Mouse (Mus musculus) gastrocnemius, adult 8-10 months (tissue): ENCODE results near the gene Maip1. TPM values are rescaled to one million over a fixed set of nuclear protein-coding genes. Genes with fewer than 3 reads are reported as not detected.

Source experiments
- DNase-seq, 2 experiments: peaks; one replicate each; pipeline ENCODE4 v3.0.0; 2022; ENCODE audit warnings: low spot score in 2 of 2
- total RNA-seq, 4 experiments: library from RNA; stranded (reverse); gene quantifications; 2 replicates each; pipeline ENCODE4 v1.2.4; 2022

The Maip1 gene
- total RNA-seq, result 1 to 10 TPM; 7.4 to 8.4 (median 8.0) TPM

DNA sequence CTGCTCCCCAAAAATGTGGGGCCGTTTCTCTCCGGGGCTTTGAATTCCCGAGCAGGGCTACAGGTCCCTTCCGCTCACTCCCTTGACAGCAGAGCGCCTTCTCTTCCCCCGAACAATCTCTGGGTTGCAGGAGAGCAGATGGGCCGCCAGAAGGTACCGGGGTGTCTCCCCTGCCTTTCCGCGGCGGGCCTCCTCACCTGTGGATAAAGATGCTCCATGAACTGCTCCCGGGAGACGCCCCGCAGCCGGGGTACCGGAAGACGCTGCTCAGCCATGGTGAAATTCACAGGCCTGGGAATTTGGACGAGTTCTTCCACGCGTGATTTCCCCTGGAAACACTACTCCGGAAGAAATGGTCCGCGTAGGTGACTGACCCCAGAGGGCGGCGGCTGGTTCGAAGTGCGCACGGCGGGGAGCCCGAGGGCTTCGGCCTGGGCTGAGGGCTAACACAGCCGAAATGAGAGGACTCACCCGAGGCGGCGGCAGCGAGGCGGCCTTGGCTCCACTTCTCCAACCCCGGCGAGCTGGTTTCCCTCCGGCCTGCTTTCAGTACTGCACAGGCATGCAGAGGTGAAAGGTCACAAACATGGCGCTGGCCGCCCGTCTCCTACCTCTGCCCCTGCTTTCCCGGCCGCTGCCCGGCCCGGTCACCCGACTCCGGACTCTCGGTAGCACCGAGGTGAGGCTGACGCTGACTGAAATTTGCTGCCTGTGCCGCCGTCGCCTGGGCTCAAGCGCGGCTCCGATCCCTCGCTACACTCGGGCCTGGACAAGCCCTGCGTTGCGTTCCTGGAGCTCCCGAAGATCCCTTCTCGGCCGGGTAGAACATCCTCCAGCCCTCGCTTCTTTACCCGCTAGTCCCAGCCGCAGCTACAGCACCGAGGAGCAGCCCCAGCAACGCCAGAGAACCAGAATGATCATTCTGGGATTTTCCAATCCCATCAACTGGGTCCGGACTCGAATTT lies at the start of gene Maip1, which contains the start of gene Tyw5:
Maip1 (plus strand) TSS at position 142 of the 965 bp plus-strand sequence.
Tyw5 (minus strand) TSS at position 915 of the 965 bp plus-strand sequence.
- peak; percentile 62 to 63 for DNase-seq

DNA sequence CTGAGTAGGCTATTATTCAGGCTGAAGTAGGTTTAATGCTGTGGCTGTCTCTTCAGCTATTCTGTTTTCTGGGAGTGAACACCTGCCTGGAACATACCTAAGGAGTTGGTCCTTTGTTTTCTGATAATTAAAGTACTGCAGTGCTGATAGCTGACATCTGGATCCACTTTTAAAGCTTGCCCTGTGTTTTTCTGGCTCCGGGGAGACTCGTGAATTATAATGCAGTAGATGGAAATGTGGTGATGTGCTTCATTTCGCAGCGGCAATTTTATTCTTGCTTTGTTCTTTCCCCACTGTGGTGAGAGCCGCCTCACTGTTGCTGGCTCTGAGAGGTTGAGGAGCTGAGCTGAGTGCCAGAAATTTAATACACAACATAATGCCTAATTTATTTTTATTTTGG lies 47.6 kb upstream of the Maip1 start:
- DNase-seq, result no peak

DNA sequence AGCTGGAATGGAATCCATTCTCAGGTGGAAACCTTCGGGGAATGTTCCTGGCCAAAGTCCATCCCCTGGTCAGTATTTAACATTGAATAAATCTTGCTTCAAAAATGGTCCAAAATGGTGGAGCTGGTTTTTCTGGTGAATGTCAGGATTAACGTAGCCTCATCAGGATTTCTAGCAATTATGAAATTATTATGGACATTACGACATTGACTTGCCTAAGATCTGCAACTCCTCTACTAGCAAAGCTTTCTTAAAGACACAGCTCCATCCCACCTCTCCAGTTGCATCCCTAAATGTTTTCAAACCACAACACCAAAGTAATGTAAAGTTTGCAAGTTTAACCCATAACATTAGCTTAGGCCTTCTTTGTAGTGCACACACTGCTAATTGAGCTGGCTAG lies 38.7 kb upstream of the Maip1 start:
- no peak for DNase-seq

DNA sequence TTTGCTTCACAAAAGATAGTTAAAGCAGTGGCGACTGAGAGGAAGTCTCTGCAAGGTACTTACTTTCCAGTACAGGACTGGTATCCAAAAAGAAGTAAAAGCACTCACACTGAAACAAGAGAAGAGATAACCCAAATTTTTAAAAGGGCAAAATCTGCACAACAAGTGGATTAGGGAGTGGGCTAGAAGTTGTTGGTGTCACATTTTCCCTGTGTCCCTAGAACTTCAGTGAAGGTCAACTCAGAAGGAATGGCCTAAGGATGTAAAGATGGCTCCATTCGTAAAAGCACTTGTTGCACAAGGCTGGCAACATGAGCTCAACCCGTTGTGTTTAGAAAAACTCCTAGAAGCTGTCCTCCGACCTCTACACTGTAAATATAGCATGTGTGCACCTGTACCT lies 37.0 kb upstream of the Maip1 start:
- DNase-seq, result no peak

DNA sequence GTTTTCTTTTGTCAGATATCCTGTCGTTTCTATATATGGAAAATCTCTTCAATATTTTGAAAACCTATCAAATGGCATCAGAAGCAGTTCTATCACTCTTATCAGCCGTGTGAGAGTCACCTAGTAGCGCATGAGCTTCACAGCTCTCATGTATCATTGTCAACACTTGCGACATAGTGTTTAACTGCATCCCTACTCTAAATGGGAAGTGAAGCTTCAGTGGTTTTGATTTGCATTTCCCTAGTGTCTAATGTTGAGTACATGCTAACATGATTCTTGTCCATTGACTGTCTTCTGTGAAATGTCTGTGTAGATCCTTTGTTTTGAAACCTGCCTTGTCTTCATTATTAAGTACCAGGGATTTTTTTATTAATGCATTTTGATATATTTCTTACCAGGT lies 35.7 kb upstream of the Maip1 start:
- no peak for DNase-seq

DNA sequence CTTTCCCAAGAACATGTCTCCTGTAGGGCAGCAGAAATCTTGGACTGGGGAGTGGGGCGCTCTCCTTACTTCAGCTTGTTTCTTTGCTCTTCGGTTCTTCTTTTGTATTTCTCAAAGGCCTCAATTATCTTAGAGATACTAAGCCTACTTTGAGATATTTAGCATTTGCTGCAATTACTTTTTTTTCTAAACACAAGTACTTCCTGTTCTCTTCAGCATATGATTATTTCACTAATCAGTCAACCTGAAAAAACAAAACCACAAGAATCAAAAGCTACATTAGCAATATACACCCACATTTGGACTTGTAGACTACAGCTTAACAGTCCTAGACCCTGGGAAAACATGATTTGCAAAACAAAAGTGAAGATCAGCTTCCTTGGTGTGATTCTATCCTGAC lies 30.9 kb upstream of the Maip1 start:
- DNase-seq, result no peak

DNA sequence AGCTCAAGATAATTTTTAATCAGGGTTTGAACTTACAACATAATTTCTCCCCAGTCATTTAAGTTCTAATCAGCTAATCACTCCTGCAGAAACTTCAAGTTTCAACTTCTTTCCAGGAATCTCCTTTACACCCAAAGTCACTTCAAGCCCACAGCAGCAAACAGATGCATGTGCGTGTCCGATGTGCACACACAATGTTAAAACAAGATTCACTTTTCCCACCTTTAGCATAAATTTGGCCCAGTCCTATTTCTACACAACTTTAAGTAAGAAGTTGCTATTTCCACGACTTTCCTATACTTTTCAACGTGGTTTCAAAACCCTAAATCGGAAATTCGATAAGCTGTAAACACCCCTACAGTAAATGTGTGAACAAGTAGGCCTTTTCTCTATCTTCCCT lies 29.3 kb upstream of the Maip1 start:
- no peak for DNase-seq

DNA sequence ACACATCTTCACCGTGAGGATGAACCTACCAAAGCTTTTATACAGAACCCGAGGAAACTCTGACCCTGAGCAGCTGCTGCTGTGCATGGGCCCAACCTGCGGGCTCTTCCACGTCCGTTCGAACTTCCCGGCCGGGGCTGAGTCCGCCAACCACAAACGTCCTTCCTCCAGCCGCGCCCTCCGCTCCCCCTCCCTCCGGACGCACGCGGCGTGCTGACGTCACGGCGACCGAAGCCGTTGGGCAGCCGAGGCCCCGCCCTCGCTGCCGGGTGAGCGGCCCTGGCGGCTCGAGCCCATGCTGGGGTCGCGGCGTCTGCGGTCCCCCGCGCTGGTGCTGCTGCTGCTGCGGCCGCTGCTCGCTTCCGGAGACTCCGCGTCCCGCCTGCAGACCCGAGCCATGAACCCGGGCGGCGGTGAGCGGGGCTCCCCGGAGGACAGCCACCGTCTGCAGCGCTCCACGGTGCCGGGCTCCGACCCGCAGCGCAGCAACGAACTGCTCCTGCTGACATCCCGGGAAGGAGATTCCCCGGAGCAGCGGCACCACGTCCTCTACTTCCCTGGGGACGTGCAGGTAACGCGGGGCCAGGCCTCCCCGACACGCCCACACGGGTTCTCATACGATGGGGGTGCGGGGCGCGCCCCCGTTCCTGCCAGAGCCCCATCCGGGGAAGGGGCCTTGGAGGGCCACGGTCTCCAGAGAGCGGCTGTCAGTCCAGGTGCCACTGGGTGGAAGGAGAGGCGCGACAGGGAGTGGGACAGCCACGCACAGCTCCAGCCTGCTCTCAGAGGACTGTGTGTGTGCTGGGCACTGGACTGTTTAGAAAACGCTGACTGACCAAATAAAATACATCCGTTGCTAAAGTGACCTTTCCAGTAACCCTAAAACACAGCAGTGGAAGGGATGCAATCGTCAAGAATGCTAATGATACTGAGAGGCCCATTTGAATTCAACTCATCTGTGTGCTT lies 28.5 kb upstream of the Maip1 start, which contains the start of gene 1700066M21Rik:
1700066M21Rik (plus strand) TSS at position 245 of the 966 bp plus-strand sequence.
- DNase-seq, result peak; percentile 85 to 86

DNA sequence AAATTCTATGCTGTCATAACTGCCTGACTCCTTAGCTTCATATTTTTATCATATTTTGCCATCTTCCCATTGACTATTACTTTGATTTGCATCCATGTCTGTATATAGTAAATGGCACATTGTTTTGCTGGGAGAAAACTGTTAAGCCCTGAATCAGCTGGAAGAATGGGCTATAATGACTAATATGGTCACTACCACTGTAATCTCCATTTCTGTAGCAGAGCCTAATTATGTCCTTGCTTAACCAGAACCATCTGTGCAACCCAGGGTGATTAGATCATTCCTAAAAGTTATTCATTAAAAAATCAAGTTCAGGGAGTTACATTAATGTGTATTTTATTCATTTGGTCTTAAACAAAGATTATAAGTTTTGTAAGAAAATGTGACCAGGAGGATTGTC lies 19.6 kb upstream of the Maip1 start:
- no peak for DNase-seq

DNA sequence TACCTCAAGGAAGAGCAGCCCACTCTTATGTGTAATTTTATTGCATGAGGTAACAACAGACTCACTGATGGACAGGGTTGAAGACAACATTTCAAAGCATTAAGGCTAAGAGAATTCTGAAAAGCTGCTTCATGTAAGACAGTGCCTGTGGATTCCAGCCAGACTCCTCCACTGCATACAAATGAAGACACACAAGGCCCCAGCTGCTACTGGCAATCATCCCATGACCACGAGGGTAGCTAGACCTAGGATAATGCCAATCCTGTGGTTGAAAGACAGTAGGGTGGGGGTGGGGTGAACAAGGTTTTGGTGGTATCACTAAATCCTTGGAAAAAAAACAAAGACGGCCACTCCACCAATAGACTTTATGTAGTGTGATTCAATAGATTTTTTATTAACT lies 18.3 kb upstream of the Maip1 start:
- DNase-seq, result no peak

DNA sequence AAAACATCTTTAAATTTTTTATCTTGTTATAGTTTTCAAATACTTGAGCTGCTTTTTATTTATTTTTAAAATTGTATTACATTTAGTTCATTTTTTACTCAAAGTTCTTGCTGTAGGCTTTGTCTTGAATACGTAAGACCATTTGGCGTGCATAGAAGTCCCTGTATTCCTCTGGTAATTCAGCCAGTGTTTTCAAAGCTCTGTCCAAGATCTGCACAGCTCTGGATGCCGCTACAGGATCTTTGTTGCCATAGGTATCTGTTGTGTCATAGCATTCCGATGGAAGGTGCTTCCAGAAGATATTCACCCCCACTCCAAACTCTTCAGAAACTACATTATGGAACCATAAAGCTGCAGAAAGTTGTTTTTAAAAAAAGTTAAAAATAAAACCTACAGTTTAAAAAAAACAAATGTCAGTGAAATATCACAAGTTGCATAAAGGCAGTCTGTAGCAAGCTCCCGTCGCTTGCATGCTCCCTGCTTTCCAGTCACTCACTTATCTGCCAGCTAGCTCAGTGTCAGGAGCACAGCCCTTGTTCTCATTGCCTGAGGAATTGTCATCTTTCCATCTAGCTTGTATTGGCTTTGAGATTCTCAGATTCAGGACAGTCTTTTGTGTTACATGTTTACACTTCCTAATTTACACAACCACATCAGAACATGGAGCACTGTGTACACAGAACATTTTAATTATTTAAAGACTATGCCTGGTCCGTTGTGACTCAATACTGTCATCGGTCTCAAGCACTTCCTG lies 17.5 kb upstream of the Maip1 start:
- DNase-seq, result no peak

DNA sequence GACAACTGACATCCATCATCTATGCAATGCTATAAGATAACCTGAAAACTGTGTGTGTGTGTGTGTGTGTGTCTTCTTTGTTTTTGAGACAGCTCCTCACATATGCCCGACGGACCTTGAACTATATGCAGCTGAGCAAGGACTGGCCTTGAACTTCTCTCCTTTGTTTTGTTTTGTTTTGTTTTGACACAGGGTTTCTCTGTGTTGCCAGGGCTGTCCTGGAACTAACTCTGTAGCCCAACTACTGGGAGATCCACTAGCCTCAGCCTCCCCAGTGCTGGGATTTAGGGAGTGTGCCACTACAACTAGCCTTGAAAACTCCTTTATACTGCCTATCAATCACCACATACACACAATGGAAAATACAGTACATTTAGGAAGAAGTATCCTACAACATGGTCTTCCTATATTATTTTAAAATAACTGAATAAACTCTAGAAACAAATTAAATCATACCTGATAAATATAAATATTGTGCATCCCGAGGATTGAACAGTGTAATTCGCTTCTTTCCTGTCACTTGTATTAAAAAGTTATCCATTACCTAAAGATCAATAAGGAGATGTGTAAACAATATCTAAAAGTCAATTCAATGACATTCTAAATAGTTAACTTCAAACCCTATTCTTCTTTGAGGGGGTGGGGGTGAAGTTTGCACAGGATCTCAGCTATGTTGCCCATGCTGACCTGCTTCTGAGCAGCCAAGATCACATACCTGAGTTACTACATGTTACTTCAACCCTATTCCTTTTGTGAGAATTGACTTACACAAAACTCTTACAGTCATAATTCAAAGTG lies 14.9 kb upstream of the Maip1 start:
- DNase-seq, result no peak

DNA sequence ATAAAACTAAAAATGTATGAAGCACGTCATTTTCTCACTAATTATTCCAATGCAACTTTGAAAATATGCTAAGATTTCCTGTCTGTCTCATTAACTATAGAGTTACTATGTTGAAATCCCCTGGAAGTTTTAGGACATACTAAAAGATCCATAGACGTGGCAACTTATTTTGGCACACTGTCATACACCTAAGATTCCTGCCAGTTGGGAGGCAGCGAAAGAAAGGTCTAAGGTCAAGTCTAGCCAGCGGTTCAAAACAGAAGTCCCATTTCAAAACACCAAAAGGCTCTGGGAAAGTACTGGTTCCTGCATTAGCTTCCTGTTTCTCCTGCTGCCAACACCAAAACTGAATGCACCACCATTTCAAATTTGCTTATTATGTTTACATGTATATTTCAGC lies 13.7 kb upstream of the Maip1 start:
- no peak for DNase-seq

DNA sequence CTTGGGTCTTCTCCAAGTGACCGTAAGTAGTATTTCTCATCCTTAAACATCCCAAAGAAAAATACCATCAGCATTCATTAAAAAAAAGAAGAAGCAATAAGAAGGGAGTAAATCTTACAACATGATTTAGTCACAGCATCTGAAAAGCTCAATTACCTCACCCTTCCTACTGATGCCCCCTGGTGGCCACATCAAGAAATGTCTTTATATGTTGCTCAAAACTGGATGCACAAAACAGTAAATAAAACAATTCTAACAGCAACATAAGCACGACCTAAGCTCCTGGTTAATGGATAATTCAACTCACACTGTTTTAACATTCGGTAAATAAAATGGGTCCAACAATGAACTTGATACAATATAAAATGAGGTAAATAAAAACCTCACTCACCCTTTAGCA lies 12.1 kb upstream of the Maip1 start:
- no peak for DNase-seq

DNA sequence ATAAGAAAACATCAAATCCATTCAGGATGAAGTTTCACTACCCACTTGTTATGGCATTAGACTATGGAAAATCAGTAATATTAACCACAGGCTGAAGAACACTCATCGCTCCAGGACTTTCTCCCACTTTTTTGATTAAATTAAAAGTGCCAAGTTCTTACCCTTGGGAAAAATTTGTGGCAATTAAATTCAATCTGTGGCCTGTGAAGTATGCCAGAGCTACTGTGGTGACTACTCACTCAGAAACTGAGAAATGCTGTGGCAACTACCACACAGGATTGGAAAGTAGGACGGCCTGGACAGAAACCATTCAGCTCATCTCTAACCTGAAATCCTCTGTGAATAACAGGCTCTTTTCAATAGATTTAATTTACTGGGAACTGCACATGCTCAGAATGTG lies 5.8 kb upstream of the Maip1 start:
- DNase-seq, result no peak

DNA sequence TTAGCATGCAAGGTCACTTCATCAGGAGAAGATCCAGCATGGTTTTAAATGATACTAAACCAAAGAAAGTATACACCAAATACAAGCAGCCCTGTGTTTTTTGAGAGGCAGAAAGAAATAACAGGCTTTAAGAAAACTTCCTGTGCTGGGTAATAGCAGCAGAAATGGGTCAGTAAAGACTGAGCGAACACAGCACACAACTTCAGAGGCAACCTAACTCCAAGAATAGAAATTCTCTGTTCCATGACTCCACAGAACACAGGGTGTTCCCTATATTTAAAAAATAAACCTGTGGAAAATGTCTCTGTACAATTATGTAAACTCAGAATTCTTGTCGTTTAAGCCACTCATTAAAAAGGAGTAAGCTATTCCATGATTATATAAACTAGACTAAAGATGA lies 5.3 kb upstream of the Maip1 start:
- no peak for DNase-seq

DNA sequence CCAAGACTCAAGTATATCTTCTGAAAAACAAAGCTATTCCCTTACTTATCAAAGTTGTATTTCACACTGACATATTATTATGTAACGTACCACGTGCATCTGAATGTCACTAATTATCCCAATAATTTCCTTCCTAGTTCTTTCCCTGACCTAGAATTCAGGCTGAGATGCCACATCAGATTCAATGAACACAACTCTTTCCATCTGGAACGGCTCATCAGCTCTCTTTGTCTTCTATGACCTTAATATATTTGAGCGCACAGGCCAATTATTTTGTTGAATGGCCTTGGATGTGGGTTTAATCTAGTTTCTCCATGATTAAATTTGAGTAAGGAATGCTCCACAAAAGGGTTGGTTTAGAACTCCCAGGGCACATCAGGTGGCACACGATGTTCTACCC lies 4.0 kb upstream of the Maip1 start:
- DNase-seq, result no peak

DNA sequence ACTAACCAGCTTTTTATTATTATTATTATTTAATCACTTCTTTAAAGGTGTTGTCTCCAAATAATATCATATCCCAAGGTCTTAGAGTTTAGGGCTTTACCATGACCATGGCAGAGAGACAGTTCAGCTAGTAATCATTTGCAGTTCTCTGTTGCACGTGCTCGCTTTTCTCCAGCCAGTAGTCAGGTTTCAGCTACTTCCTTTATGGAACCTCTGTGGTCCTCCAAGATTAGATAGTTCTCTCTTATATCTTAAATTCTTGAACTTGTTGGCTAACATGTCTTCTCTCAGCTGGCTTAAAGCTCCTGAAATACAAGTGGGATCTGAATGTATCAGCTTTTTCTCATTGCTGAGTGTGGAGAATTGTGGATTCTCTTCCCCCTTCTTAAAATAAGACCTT lies 2.9 kb downstream of the Maip1 start:
- no peak for DNase-seq

DNA sequence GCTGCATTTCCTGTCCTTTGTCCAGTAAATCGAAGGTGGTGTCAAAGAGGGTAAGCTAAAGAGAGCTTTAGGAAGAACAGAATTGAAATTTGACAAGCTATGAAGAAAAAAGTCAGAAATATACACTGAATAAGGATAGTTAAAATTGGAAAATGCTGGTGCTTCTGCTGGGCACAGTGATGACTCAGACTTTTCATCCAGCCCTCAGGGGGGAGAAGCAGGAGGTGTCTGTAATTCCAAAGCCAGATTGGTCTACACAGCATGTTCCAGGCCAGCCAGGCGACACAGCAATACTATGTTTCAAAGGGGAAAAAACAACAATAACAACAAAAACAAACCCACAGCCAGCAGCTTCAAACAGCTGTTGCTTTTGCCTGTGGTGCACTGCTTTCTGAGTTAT lies 7.3 kb downstream of the Maip1 start:
- DNase-seq, result no peak

DNA sequence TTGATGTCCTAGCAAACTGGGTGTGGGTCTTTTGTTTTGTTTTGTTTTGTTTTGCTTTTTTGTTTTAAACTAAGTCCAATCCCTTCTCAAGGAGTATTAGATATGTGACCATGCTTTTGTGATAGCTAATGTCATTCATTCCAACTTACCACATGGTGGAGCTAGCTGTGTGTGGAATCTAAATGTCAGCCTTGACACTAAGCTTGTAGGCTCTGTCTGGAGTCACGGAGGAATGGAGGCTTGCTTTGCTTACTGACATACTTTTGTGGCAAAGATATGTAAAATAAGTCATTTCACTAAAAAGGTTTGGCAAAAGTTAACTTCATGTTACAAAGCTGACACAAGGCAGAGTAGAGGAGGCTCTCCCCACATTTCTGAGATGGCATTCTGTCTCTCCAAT lies 17.6 kb downstream of the Maip1 start:
- no peak for DNase-seq
